Mouse (Mus musculus) urinary bladder, postnatal 10 days (tissue): ENCODE data around the gene Grin2b.

Experiments
- DNase-seq: peaks from one replicate; pipeline ENCODE4 v3.0.0; 2022; ENCODE audit warnings: low spot score

The Grin2b gene

GRCm38 (mm10) chr6:136173191-136173896 is at the start of gene Grin2b:
Gene Grin2b (minus strand): TSS chr6:136173511.
- DNase-seq: no peak

GRCm38 (mm10) chr6:136221894-136222293 is 48.6 kb upstream of the Grin2b start:
- DNase-seq: no peak

GRCm38 (mm10) chr6:136210442-136210841 is 37.1 kb upstream of the Grin2b start:
- DNase-seq: no peak

DNA sequence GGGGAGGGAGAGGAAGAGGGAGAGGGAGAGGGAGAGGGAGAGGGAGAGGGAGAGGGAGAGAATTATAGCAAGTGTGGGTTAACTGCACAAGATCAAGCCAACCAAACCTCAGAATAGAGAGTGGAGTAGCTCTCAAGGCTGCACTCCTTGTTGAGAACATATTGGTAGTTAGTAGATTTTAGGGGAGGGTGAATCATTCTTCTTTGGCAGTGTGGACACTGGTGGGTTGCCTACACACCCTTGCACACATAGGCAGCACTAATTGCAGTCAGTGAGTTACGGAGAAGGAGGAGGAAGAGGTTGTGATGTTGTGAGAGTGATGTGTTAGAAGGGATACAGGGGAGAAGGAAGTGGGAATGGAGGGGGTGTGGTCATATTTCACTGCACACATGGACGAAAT is 26.5 kb upstream of the Grin2b start:
- DNase-seq: no peak

DNA sequence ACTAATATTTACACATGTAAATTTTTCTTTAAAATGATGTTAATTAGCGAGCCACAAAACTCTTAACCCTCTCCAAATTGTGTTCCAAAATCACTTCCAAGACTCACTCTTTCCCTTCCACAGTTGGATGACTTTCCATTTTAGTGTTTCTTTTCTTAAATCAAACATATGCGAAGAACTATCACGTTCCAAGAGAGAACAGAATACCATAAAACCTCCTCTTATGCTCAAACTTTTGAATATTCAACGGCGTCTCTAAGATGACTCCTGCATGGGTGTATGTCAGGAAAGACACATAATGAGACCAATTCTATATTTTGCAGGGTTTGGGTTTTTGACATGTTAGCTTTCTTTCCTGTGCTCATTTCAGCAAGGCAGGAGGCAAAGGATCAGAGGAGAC is 21.3 kb upstream of the Grin2b start:
- no peak for DNase-seq

DNA sequence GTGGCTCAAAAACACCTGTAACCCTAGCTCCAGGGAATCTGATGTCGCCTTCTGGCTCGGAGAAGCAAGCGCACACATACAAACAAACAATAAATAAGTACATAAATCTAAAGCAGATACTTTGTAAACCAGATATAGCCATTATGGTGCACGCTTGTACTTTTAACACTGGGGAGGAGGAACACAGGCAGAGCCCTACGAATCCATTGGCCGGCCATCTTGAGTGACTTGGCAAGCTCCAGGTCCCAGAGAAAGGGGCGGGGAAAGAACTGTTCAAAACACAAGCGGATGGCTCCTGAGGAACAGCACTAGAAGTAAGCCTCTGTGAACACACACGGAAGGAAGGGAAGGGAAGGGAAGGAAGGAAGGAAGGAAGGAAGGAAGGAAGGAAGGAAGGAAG is 4.8 kb upstream of the Grin2b start:
- DNase-seq: no peak

GRCm38 (mm10) chr6:136172801-136173190 is 515 bp downstream of the Grin2b start:
- no peak for DNase-seq

GRCm38 (mm10) chr6:136172172-136172651 is 1.1 kb downstream of the Grin2b start:
- DNase-seq: no peak

DNA sequence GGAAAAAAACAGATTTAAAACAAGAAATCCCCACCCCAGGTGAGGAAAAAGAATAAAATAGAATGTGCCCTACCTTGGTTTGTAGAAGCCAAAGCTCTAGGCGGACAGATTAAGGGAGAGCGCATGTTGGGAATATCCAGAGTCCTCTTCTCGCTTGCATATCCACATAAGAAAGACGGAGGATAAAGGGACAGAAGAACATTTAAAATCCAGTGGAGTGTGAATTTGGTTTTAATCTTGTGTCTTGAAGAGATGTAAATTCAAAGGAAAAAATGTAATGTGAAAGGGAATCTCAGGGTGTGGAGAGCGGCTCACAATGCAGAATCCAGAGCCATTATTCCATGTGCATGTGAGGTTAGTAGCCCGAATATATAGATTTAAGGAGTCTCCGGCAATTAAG is 2.0 kb downstream of the Grin2b start:
- DNase-seq: no peak

DNA sequence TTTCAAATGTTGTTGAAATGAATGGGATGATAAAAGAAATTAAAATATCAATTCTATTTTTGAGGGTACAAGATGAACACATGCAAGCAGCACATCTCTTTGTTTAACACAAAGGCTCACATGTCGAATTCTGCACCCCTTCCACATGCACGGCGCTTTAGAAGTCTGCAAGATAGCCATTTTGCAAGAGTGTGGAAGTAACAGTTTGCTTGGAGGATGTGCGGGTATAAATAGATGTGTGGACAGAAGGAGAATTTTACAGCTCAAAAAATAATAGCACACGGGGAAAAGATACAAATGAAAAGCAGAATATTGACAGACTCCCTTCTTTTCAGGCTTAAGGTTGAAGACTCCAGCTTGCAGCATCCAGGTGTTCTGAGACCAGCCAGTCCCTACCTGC is 2.9 kb downstream of the Grin2b start:
- DNase-seq: no peak

DNA sequence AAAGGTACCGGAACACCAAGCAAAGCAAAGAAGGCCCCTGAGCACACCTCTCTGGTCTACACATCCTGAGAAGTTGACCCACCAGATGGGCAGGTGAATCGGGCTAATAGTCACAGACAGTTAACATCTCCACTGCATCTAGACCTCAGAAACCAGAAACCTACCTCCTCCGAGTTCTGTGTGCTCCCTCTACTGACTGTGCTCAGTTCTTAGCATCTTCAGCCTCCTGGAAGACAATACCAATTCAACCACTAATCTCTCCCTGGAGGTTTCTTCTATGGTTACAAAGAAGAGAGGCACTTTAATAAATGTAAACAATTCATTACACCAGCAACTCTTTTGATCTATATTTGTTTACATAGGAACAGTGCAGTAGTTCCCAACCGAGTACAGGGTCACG is 6.0 kb downstream of the Grin2b start:
- no peak for DNase-seq

- no peak for DNase-seq
Measured at GRCm38 (mm10) chr6:136165443-136166077, 7.8 kb downstream of the Grin2b start.

- no peak for DNase-seq
Measured at GRCm38 (mm10) chr6:136162090-136162489, 11.2 kb downstream of the Grin2b start.

DNA sequence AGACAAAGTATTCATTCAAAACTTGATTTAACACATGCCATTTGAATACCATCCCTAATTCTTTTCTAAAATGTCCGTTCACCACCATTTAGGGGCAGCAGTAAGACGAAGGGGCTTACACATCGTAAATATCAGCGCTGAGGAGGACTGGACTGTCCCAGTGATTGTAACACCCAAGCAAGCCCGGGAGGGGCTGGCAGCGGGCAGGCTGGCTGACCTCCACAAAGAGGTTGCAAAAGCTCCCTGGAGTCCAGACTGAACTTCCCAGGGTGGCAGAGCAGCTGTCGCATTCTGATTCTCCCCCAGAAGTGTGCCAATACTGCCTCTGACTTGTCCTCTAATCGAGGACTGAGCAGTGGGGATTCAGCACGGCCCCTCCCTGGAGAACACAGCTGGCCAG is 19.9 kb downstream of the Grin2b start:
- DNase-seq: no peak

GRCm38 (mm10) chr6:136150064-136150463 is 23.2 kb downstream of the Grin2b start:
- no peak for DNase-seq

GRCm38 (mm10) chr6:136139967-136140366 is 33.3 kb downstream of the Grin2b start:
- DNase-seq: no peak

GRCm38 (mm10) chr6:136130456-136130855 is 42.9 kb downstream of the Grin2b start:
- no peak for DNase-seq

DNA sequence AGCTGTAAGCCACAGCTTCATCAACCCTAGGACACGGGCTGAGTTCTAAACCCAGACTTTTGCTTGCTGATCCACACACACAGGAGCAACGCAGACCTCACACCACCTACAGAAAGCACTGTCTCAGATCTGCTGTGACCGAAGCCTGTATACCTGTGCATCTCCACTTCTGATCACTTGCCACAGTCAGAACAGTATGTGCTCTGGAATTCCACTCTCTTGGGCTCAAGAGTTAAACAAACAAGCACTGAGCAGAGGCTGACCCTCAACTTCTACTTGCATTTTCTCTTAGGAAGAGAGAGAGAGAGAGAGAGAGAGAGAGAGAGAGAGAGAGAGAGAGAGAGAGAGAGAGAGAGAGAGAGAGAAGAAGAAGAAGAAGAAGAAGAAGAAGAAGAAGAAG is 50.7 kb downstream of the Grin2b start:
- no peak for DNase-seq

- no peak for DNase-seq
Measured at GRCm38 (mm10) chr6:136117390-136117789, 55.9 kb downstream of the Grin2b start.

- DNase-seq: no peak
Measured at GRCm38 (mm10) chr6:136113639-136114410, 59.5 kb downstream of the Grin2b start.

- no peak for DNase-seq
Measured at GRCm38 (mm10) chr6:136109172-136109571, 64.1 kb downstream of the Grin2b start.

- no peak for DNase-seq
Measured at GRCm38 (mm10) chr6:136108466-136108865, 64.8 kb downstream of the Grin2b start.

DNA sequence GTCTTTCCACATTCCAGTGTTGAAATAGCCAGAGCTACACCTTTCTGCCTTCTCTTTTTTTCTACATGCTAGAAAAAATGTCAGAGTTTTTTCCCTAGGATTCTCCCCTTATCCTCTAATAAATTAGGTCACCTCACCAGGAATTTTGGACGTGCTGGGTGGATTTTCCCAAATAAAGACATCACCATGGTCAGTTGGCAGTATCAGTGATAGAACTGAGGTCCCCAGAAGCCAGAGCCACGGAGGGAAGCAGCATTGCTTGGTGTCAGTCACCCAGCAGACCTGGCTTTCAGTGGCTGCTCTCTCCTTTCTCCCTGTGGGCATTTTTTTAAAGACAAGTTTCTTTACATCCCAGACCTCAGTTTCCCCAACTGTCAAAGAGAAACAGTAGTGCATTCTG is 68.1 kb downstream of the Grin2b start:
- DNase-seq: no peak
